Mouse (Mus musculus) spleen, postnatal 36 days (tissue): ENCODE measurements at regions not wholly inside any gene's neighbourhood (a gene's known extent, or its start where the extent isn't known, plus 50 kb on each side); places are given as distances from the start of the nearest gene placed in this dataset.

ENCODE experiments used
- DNase-seq, 2 experiments: peaks; one replicate each; pipeline ENCODE4 v3.0.0; 2022; ENCODE audit warnings: low spot score in 2 of 2, mixed read lengths in 1 of 2

DNA sequence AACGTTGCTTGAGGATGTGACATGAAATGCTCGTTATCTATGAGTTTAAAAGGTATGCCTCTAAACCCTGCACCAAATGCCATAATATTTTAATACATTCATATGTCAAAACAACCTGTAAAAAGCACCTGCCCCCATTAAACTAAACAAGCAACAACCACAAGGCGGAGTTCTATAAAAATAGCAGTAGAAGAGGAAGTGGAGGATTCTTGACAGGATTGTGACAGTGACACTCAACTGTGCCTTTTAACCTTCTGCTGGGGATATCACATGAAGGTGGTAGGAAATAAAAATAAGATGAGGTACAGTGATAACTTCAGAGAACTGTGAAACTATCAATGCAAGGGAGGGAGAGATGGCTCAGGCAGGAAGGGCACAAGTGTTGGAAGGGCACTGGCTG lies 58.6 kb upstream of the Dbx2 start:
- no peak for DNase-seq

DNA sequence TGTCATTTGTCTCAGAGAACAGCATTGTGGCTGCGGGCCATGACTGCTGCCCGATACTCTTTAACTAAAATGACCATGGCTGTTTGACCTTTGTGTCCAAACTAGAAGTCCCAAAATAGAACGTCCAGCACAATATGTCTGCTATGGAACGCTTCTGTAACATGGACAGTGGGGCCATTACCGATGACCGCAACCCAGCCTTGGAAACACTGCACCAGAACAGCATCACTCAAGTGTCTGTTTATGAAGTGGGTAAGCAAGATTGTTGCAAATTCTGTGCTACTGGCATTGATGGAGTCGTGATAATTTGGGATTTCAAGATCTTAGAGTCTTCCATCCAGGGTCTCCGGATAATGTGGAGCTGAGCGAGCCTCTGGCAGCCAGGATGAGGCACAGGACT lies 60.2 kb upstream of the Dbx2 start:
- no peak for DNase-seq

- no peak for DNase-seq
Observed at GRCm38 (mm10) chr15:95723699-95724098, 66.9 kb upstream of the Ano6 start.

- DNase-seq, result peak; percentile 53 to 60
Observed at GRCm38 (mm10) chr15:95725866-95726265, 64.8 kb upstream of the Ano6 start.

GRCm38 (mm10) chr15:95726516-95726915 lies 64.1 kb upstream of the Ano6 start:
- DNase-seq, result no peak

GRCm38 (mm10) chr15:95735746-95736145 lies 54.9 kb upstream of the Ano6 start:
- no peak for DNase-seq
